Mouse (Mus musculus) ZHBTc4 (cell line): ENCODE results near the gene Rrnad1.

Experiments used
- DNase-seq: peaks from one replicate; pipeline ENCODE4 v3.0.0-alpha.2; 2011; ENCODE audit warnings: low read depth, low spot score

Rrnad1 gene

GRCm38 (mm10) chr3:87949266-87949954, 18.9 kb upstream of the Rrnad1 start:
- DNase-seq = no peak

- peak; percentile 67 for DNase-seq
Observed at GRCm38 (mm10) chr3:87948378-87949265, 18.1 kb upstream of the Rrnad1 start, which contains the start of gene Crabp2. Crabp2 (plus strand) TSS chr3:87948666.

GRCm38 (mm10) chr3:87947811-87948199, 17.3 kb upstream of the Rrnad1 start:
- no peak for DNase-seq

- DNase-seq = no peak
Observed at GRCm38 (mm10) chr3:87947056-87947810, 16.7 kb upstream of the Rrnad1 start.

GRCm38 (mm10) chr3:87946541-87946860, 16.0 kb upstream of the Rrnad1 start:
- no peak for DNase-seq

GRCm38 (mm10) chr3:87945781-87946540, 15.4 kb upstream of the Rrnad1 start:
- no peak for DNase-seq

GRCm38 (mm10) chr3:87944838-87945600, 14.5 kb upstream of the Rrnad1 start:
- DNase-seq = no peak

- no peak for DNase-seq
Observed at GRCm38 (mm10) chr3:87943586-87943985, 13.1 kb upstream of the Rrnad1 start.

GRCm38 (mm10) chr3:87942471-87942870, 12.0 kb upstream of the Rrnad1 start:
- no peak for DNase-seq

- no peak for DNase-seq
Observed at GRCm38 (mm10) chr3:87940611-87941010, 10.1 kb upstream of the Rrnad1 start.

- DNase-seq = peak; percentile 89
Observed at GRCm38 (mm10) chr3:87935776-87936175, 5.3 kb upstream of the Rrnad1 start.

- no peak for DNase-seq
Observed at GRCm38 (mm10) chr3:87935201-87935600, 4.7 kb upstream of the Rrnad1 start.

GRCm38 (mm10) chr3:87934501-87934900, 4.0 kb upstream of the Rrnad1 start:
- DNase-seq = peak; percentile 40

- no peak for DNase-seq
Observed at GRCm38 (mm10) chr3:87934026-87934425, 3.5 kb upstream of the Rrnad1 start.

GRCm38 (mm10) chr3:87929341-87930077, 1.0 kb downstream of the Rrnad1 start:
- no peak for DNase-seq

GRCm38 (mm10) chr3:87927452-87927851, 3.1 kb downstream of the Rrnad1 start:
- no peak for DNase-seq

GRCm38 (mm10) chr3:87924996-87925395, 5.5 kb downstream of the Rrnad1 start:
- no peak for DNase-seq

- no peak for DNase-seq
Observed at GRCm38 (mm10) chr3:87920270-87920943, 10.1 kb downstream of the Rrnad1 start.

GRCm38 (mm10) chr3:87919336-87920108, 11.0 kb downstream of the Rrnad1 start, which contains the start of gene Mrpl24:
Mrpl24 (plus strand) TSS chr3:87919506.
- peak; percentile 95 for DNase-seq
